Mouse (Mus musculus) forebrain, embryonic 16.5 days (tissue): ENCODE measurements at regions not wholly inside any gene's neighbourhood (a gene's known extent, or its start where the extent isn't known, plus 50 kb on each side); places are given as distances from the start of the nearest gene placed in this dataset.

ENCODE experiments used
- ATAC-seq: fragments of 200-750 bp; cut with Nextera tagmentation; 2 replicates; pipeline ENCODE4 v1.8.0; 2017; ENCODE audit warnings: mild to moderate bottlenecking, moderate library complexity
- H3K27ac ChIP-seq: fragments of 300-500 bp; sonication (generic); 2 replicates; pipeline ENCODE4 v1.5.1; 2014; ENCODE audit warnings: low read length, control low read depth
- H3K27me3 ChIP-seq: fragments of 300-500 bp; sonication (generic); replicated peaks from 2 replicates; pipeline ENCODE4 v1.6.1; 2014; ENCODE audit warnings: low read length; ENCODE audit not compliant: control insufficient read depth, insufficient read depth
- H3K36me3 ChIP-seq: fragments of 300-500 bp; sonication (generic); 2 replicates; pipeline ENCODE4 v1.6.1; 2014; ENCODE audit not compliant: control insufficient read depth, insufficient read depth
- H3K4me1 ChIP-seq: fragments of 300-500 bp; sonication (generic); replicated peaks from 2 replicates; pipeline ENCODE4 v1.6.1; 2014; ENCODE audit warnings: low read length; ENCODE audit not compliant: control insufficient read depth, insufficient read depth
- H3K4me2 ChIP-seq: fragments of 300-500 bp; sonication (generic); 2 replicates; pipeline ENCODE4 v1.6.1; 2014; ENCODE audit warnings: mild to moderate bottlenecking, low read length, control low read depth
- H3K4me3 ChIP-seq: fragments of 300-500 bp; sonication (generic); replicated peaks from 2 replicates; pipeline ENCODE4 v1.5.1; 2014; ENCODE audit warnings: mild to moderate bottlenecking, low read length, control low read depth
- H3K9ac ChIP-seq: fragments of 300-500 bp; sonication (generic); replicated peaks from 2 replicates; pipeline ENCODE4 v1.6.1; 2014; ENCODE audit warnings: low read depth, low read length, control low read depth
- H3K9me3 ChIP-seq: fragments of 300-500 bp; sonication (generic); 2 replicates; pipeline ENCODE4 v1.6.1; 2016; ENCODE audit warnings: low read length; ENCODE audit not compliant: control insufficient read depth
- WGBS: fragments of 180-500 bp; shearing (Covaris S2); extraction: QIAGEN DNeasy Blood & Tissue Kit; methylation state at CpG from one replicate; pipeline ENCODE4 v1.1.7; 2014; 5-methylcytosine and 5-hydroxymethylcytosine counted together

GRCm38 (mm10) chr3:131019163-131019956 is 90.9 kb upstream of the Lef1 start:
- Histone ChIP-seq H3K4me1 (peaks cover 4% of the 10 kb centered on the region), H3K9ac (peak overlapping the region; percentile 22; the same call in 1 of the 2 replicates), H3K27me3 (no peaks in the 10 kb centered on the region), H3K4me3 (peak overlapping the region; percentile 0; the same call in 1 of the 2 replicates), H3K9me3 (no peaks in the 10 kb centered on the region), H3K4me2 (peak overlapping the region; percentile 29), H3K27ac (no peak overlapping the region), H3K36me3 (no peaks in the 10 kb centered on the region)
- peak; percentile 67 for ATAC-seq
- 23% methylated on average over 23 of the region's 23 CpGs for WGBS

- 87% methylated on average over 9 of the region's 9 CpGs for WGBS
- no peak for ATAC-seq
Measured at GRCm38 (mm10) chr3:131017899-131018298, 92.4 kb upstream of the Lef1 start.

GRCm38 (mm10) chr3:131016104-131016503 is 94.2 kb upstream of the Lef1 start:
- Histone ChIP-seq H3K27me3 (no peaks in the 10 kb centered on the region), H3K4me3 (no peak overlapping the region), H3K4me1 (peaks cover 4% of the 10 kb centered on the region), H3K9ac (no peak overlapping the region), H3K9me3 (no peaks in the 10 kb centered on the region), H3K36me3 (no peaks in the 10 kb centered on the region), H3K4me2 (no peak overlapping the region), H3K27ac (no peak overlapping the region)
- 54% methylated on average over 10 of the region's 10 CpGs for WGBS
- ATAC-seq: no peak

More at GRCm38 (mm10) chr3:131017899-131018298, 92.4 kb upstream of the Lef1 start:
- Histone ChIP-seq H3K27ac (no peak overlapping the region), H3K36me3 (no peaks in the 10 kb centered on the region), H3K9ac (no peak overlapping the region), H3K4me2 (no peak overlapping the region), H3K4me1 (peaks cover 4% of the 10 kb centered on the region), H3K4me3 (no peak overlapping the region), H3K9me3 (no peaks in the 10 kb centered on the region), H3K27me3 (no peaks in the 10 kb centered on the region)

GRCm38 (mm10) chr3:131014092-131014716 is 96.1 kb upstream of the Lef1 start:
- Histone ChIP-seq H3K27ac (no peak overlapping the region), H3K4me1 (no peaks in the 10 kb centered on the region; the same call in 1 of the 2 replicates)
- ATAC-seq: no peak

GRCm38 (mm10) chr3:131000701-131001100 is 109.6 kb upstream of the Lef1 start:
- H3K27me3 ChIP-seq: no peaks in the 10 kb centered on the region
- 87% methylated on average over 13 of the region's 13 CpGs for WGBS
- H3K36me3 ChIP-seq: no peaks in the 10 kb centered on the region
- no peak for ATAC-seq
- H3K4me2 ChIP-seq: no peak overlapping the region
- no peak overlapping the region for H3K27ac ChIP-seq
- H3K9ac ChIP-seq: no peak overlapping the region
- no peak overlapping the region for H3K4me3 ChIP-seq
- H3K4me1 ChIP-seq: no peaks in the 10 kb centered on the region; the same call in 1 of the 2 replicates
- H3K9me3 ChIP-seq: no peaks in the 10 kb centered on the region

More at GRCm38 (mm10) chr3:131014092-131014716, 96.1 kb upstream of the Lef1 start:
- Histone ChIP-seq H3K9me3 (no peaks in the 10 kb centered on the region), H3K4me3 (no peak overlapping the region), H3K9ac (no peak overlapping the region), H3K27me3 (no peaks in the 10 kb centered on the region), H3K36me3 (no peaks in the 10 kb centered on the region), H3K4me2 (no peak overlapping the region)
- 75% methylated on average over 12 of the region's 12 CpGs for WGBS

- 59% methylated on average over 3 of the region's 3 CpGs for WGBS
- Histone ChIP-seq H3K36me3 (no peaks in the 10 kb centered on the region), H3K4me1 (no peaks in the 10 kb centered on the region; the same call in 1 of the 2 replicates), H3K4me3 (no peak overlapping the region), H3K27me3 (no peaks in the 10 kb centered on the region), H3K9me3 (no peaks in the 10 kb centered on the region), H3K4me2 (no peak overlapping the region), H3K9ac (no peak overlapping the region), H3K27ac (no peak overlapping the region)
- no peak for ATAC-seq
Measured at GRCm38 (mm10) chr3:131000252-131000651, 110.0 kb upstream of the Lef1 start.

GRCm38 (mm10) chr3:130999818-131000217 is 110.5 kb upstream of the Lef1 start:
- H3K4me3 ChIP-seq: no peak overlapping the region
- no peak overlapping the region for H3K27ac ChIP-seq
- no peaks in the 10 kb centered on the region for H3K27me3 ChIP-seq
- no peaks in the 10 kb centered on the region for H3K9me3 ChIP-seq
- H3K36me3 ChIP-seq: no peaks in the 10 kb centered on the region
- no peak for ATAC-seq
- no peak overlapping the region for H3K9ac ChIP-seq
- H3K4me2 ChIP-seq: no peak overlapping the region
- 39% methylated on average over 6 of the region's 6 CpGs for WGBS
- H3K4me1 ChIP-seq: no peaks in the 10 kb centered on the region; the same call in 1 of the 2 replicates

GRCm38 (mm10) chr3:130998433-130998832 is 111.8 kb upstream of the Lef1 start:
- no peaks in the 10 kb centered on the region for H3K9me3 ChIP-seq
- H3K9ac ChIP-seq: no peak overlapping the region
- H3K36me3 ChIP-seq: no peaks in the 10 kb centered on the region
- no peaks in the 10 kb centered on the region; the same call in 1 of the 2 replicates for H3K4me1 ChIP-seq
- no peak overlapping the region for H3K4me3 ChIP-seq
- no peak overlapping the region for H3K4me2 ChIP-seq
- 83% methylated on average over 9 of the region's 10 CpGs for whole genome bisulfite sequencing
- ATAC-seq: no peak
- H3K27me3 ChIP-seq: no peaks in the 10 kb centered on the region
- H3K27ac ChIP-seq: no peak overlapping the region

GRCm38 (mm10) chr3:130996786-130997185 is 113.5 kb upstream of the Lef1 start:
- H3K4me3 ChIP-seq: no peak overlapping the region
- no peak overlapping the region for H3K27ac ChIP-seq
- no peak overlapping the region for H3K9ac ChIP-seq
- H3K27me3 ChIP-seq: no peaks in the 10 kb centered on the region
- H3K4me2 ChIP-seq: no peak overlapping the region
- ATAC-seq: no peak
- H3K36me3 ChIP-seq: no peaks in the 10 kb centered on the region
- no peaks in the 10 kb centered on the region for H3K9me3 ChIP-seq
- H3K4me1 ChIP-seq: no peaks in the 10 kb centered on the region; the same call in 1 of the 2 replicates
- 63% methylated on average over 11 of the region's 11 CpGs for WGBS
